Mouse (Mus musculus): Measurements from ENCODE around the gene 6030468B19Rik. TPM values are rescaled to one million over a fixed set of nuclear protein-coding genes. Genes with fewer than 3 reads are reported as not detected.
"Not testable (repeated sequence)": the region's sequence is repeated elsewhere in the genome, so short reads cannot be mapped to it uniquely, and the experiment has no call there.

Gene 6030468B19Rik
- polyA plus RNA-seq, 1 experiment from 2014 or later: 0.32 TPM

DNA sequence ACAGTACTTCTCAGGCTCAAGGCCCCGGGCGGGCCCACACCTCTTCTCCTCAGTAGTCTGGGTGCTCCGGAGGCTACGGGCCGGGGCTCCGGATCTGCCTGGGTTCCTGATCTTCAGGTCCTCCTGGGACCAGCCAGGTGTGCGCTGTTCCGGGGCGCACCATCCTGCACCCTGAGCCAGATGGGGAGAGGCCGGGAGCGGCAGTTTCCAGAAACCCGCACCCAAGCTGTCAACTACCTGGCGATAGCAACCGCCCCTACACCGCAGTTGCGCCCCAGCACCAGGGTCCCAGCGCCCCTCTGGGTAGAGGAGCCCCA lies 17.3 kb upstream of the 6030468B19Rik start:
- Histone ChIP-seq H3K4me2 (peak overlapping the region; percentile 98), H3K36me3 (no peaks in the 10 kb centered on the region), H3K4me3 (peak overlapping the region; percentile 54), H3K4me1 (peaks cover 56% of the 10 kb centered on the region), H3K9ac (peak overlapping the region; percentile 49), H3K9me3 (no peaks in the 10 kb centered on the region), H3K27ac (peak overlapping the region; percentile 88), H3K27me3 (no peaks in the 10 kb centered on the region)
- under 1% methylated on average over 17 of the region's 17 CpGs for WGBS
- no peak for ATAC-seq (ENCODE audit: borderline replicate concordance, extremely low read depth, low FRiP score, low TSS enrichment)

DNA sequence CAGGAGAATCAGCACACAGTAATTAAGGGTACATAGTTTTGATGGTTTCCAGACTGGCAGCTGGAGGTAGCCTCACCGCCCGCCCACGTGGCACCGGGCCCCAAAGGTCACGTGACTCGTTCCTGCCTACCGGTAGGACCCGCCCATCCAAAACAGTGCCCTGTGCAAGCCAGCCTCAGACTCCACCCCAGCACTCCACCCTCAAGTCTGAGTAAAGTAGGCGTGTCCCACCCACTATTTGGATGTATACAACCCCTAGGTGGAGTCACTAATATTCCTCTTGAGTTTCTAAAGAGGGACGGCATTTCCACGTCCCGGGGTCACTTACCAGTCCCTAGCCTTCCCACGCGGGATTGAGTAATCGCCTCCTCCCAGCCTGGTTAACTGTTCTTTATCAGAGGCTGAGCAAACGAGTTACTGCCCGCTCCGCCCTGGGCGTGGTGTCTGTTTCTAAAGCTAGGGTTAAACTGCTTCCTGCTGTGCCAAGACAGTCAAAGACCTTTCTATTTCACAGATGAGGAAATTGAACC lies 16.8 kb upstream of the 6030468B19Rik start:
- peak overlapping the region; percentile 98 for H3K4me2 ChIP-seq
- 1% methylated on average over 19 of the region's 19 CpGs for WGBS
- peak overlapping the region; percentile 49 for H3K9ac ChIP-seq
- peaks cover 56% of the 10 kb centered on the region for H3K4me1 ChIP-seq
- peak overlapping the region; percentile 88 for H3K27ac ChIP-seq
- no peaks in the 10 kb centered on the region for H3K9me3 ChIP-seq
- H3K36me3 ChIP-seq: no peaks in the 10 kb centered on the region
- peak; percentile 65 for ATAC-seq (ENCODE audit: borderline replicate concordance, extremely low read depth, low FRiP score, low TSS enrichment)
- peak overlapping the region; percentile 54 for H3K4me3 ChIP-seq
- H3K27me3 ChIP-seq: no peaks in the 10 kb centered on the region

DNA sequence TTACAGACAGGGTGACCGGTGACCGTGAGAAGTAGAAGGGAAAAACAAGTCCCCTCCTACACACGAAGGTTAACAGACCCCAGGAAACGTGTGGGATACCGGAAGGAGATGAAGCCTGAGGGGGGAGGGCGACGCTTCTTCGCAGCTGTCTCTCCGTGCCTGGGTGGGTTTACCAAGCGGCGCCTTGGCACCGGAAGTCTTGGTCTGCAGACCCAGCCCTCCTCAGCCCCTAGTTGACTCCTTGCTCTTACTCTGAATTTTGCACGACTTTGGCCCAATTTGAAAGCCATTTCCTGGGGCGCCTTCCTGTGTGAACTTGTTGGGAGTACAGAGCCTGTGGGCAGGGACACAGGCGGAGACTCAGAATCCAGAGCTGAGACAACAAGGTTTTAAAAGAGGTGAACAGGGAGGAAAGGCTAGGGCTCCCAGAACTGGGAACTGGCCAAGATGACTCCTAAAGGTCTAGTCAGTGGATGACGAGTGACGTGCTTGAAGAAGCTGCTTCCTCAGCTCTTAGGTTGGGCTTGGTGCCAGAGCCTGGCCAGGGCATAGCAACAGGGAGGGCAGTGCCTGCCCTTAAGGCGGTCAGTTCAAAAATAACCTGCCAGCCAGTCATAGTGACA lies 16.1 kb upstream of the 6030468B19Rik start:
- peak overlapping the region; percentile 54 for H3K4me3 ChIP-seq
- H3K27me3 ChIP-seq: no peaks in the 10 kb centered on the region
- WGBS: 10% methylated on average over 18 of the region's 18 CpGs
- no peaks in the 10 kb centered on the region for H3K9me3 ChIP-seq
- ATAC-seq (ENCODE audit: borderline replicate concordance, extremely low read depth, low FRiP score, low TSS enrichment): no peak
- peak overlapping the region; percentile 88 for H3K27ac ChIP-seq
- H3K4me1 ChIP-seq: peaks cover 56% of the 10 kb centered on the region
- peak overlapping the region; percentile 98 for H3K4me2 ChIP-seq
- peak overlapping the region; percentile 24; the same call in 1 of the 2 replicates for H3K9ac ChIP-seq
- no peaks in the 10 kb centered on the region for H3K36me3 ChIP-seq

DNA sequence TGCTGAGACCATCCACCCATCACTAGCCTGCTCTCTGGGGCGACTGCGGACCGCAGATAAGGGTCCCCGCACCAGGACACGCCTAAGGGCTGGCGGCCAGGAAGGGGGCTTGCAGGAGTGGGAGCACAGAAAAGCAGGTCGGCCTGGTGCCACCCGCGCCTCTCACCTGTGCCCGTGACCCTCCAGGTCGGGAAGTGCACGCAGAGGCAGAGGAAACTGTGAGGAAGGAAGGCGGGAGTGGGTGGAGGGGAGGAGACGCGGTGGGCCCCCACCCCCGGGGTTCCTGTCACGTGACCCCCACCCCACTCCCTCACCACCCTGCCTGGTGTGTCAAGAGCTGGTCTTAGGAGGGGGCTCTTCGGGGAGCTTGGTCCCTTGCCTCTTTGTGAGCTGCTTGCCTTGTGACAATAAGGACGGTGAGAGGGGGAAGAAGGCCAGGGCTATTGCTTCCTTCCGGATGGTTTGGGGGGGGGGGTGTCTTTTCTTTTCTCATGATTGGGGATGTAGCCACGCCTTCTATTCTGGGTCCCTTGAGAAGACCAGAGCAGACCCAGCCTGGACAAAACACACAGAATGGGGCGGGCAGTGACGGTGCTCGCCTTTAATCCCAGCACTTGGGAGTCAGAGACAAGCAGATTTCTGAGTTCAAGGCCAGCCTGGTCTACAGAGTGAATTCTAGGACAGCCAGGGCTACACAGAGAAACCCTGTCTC lies 15.3 kb upstream of the 6030468B19Rik start, which contains the start of the genes Tmc8 and Tmc6:
Gene Tmc8 (plus strand): TSS at position 84 of the 712 bp plus-strand sequence.
Gene Tmc6 (minus strand): TSS at position 206 of the 712 bp plus-strand sequence.
- H3K27ac ChIP-seq: peak within 1 kb of the TSS; percentile 88
- peaks cover 56% of the 10 kb centered on the region for H3K4me1 ChIP-seq
- no peaks in the 10 kb centered on the region for H3K9me3 ChIP-seq
- no peaks in the 10 kb centered on the region for H3K36me3 ChIP-seq
- peak; percentile 15; the same call in 1 of the 2 replicates for ATAC-seq (ENCODE audit: borderline replicate concordance, extremely low read depth, low FRiP score, low TSS enrichment)
- H3K4me3 ChIP-seq: peak within 1 kb of the TSS; percentile 54
- peak within 1 kb of the TSS; percentile 98 for H3K4me2 ChIP-seq
- peak within 1 kb of the TSS; percentile 32; the same call in 1 of the 2 replicates for H3K9ac ChIP-seq
- 42% methylated on average over 24 of the region's 24 CpGs for WGBS
- H3K27me3 ChIP-seq: no peaks in the 10 kb centered on the region

DNA sequence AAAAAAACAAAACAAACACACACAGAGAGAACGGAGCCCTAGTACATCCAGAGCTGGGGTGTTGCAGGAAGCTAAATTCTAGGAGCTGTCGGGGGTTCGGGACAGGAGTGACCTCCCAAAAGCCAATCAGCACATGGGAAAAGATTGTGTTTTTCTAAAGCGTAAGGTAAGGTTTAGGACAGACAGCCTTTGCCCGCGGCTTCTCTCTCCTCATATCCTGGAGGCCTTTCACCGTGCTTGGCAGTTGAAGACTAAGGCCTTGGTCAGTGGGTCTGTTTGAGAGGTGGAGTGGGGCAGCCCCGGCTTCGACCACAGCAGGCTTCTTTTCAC lies 14.8 kb upstream of the 6030468B19Rik start:
- no peaks in the 10 kb centered on the region for H3K36me3 ChIP-seq
- no peak for ATAC-seq (ENCODE audit: borderline replicate concordance, extremely low read depth, low FRiP score, low TSS enrichment)
- peak overlapping the region; percentile 54 for H3K4me3 ChIP-seq
- H3K9me3 ChIP-seq: no peaks in the 10 kb centered on the region
- peak overlapping the region; percentile 32; the same call in 1 of the 2 replicates for H3K9ac ChIP-seq
- peak overlapping the region; percentile 98 for H3K4me2 ChIP-seq
- 40% methylated on average over 9 of the region's 9 CpGs for WGBS
- no peaks in the 10 kb centered on the region for H3K27me3 ChIP-seq
- peaks cover 51% of the 10 kb centered on the region for H3K4me1 ChIP-seq
- H3K27ac ChIP-seq: peak overlapping the region; percentile 88

DNA sequence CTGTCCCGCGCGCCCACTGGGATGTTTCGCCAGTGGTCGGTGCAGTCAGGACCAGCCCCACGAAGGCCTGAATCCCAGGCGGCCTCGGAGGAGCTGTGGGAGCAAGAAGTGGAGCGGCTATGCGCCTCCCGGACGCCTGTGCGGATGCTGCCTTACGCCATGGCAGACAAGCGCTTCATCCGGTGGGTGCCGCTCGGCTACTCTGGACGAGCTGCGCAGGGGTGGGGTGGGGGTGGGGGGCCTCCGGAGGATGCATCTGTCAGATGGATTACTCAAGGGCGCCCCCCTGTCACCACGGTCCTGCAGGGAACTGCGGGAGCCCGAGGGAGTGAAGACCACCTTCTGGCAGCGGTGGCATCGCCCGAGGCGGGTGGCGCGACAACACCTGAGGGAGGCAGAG lies 14.4 kb upstream of the 6030468B19Rik start:
- H3K9me3 ChIP-seq: no peaks in the 10 kb centered on the region
- H3K27me3 ChIP-seq: no peaks in the 10 kb centered on the region
- H3K4me1 ChIP-seq: peaks cover 51% of the 10 kb centered on the region
- 4% methylated on average over 31 of the region's 31 CpGs for WGBS
- 0 out of 2 replicates have a peak, but pooled peaks have one; percentile 17 for ATAC-seq (ENCODE audit: borderline replicate concordance, extremely low read depth, low FRiP score, low TSS enrichment)
- peak overlapping the region; percentile 88 for H3K27ac ChIP-seq
- peak overlapping the region; percentile 32 for H3K9ac ChIP-seq
- peak overlapping the region; percentile 98 for H3K4me2 ChIP-seq
- H3K36me3 ChIP-seq: no peaks in the 10 kb centered on the region
- peak overlapping the region; percentile 54 for H3K4me3 ChIP-seq

DNA sequence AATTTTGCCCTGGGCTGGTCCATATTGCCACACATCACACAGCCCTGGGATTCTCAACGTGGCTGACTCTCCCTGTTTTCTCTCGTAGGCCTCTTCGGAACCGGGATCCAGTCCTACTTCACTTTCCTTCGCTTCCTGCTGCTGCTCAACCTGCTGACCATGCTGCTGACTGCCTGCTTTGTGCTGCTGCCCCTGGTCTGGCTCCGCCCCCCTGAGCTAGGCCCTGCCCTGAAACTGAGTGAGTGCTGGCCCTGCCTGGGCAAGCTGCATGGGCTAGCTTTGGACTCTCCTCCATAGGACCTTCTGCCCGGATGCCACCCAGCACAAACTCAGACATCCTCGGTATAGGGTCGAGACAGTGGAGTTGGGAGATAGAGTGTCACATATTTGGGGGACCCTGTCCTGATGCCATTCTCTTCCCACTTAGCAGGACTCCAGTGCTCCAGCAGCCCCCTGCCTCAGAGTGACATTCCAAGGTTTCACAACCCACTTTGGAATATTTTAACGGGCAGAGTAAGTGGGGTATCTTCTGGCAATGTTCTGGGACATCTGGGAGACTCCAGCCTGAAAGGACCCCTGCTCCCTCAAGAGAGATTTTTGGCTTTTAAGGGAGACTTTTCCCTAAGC lies 13.7 kb upstream of the 6030468B19Rik start:
- Histone ChIP-seq H3K4me3 (peak overlapping the region; percentile 54), H3K36me3 (no peaks in the 10 kb centered on the region), H3K4me2 (peak overlapping the region; percentile 98), H3K9ac (no peak overlapping the region; the same call in 1 of the 2 replicates), H3K27me3 (no peaks in the 10 kb centered on the region), H3K9me3 (no peaks in the 10 kb centered on the region), H3K27ac (no peak overlapping the region), H3K4me1 (peaks cover 48% of the 10 kb centered on the region)
- no peak; the same call in 1 of the 2 replicates for ATAC-seq (ENCODE audit: borderline replicate concordance, extremely low read depth, low FRiP score, low TSS enrichment)
- 43% methylated on average over 10 of the region's 10 CpGs for WGBS

DNA sequence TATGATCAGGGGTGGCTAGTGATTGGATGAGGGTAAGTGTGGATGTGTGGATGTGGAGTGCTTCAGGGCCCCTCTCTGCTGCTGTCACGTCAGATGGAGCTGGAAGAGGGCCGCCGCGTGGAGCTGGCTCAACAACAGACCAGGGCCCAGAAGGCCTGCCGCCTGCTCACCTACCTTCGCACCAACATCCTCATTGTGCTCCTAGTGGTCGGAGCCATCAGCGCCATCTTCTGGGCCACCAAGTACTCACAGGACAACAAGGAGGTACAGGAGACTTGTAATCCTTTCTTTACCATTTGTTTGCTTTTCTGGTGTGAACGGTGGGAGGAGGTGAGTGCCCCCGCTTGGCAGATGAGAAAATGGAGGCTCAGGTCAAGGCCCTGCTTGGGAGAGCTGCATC lies 11.2 kb upstream of the 6030468B19Rik start:
- Histone ChIP-seq H3K27ac (no peak overlapping the region), H3K4me2 (no peak overlapping the region), H3K4me3 (no peak overlapping the region), H3K27me3 (no peaks in the 10 kb centered on the region), H3K9ac (no peak overlapping the region), H3K9me3 (no peaks in the 10 kb centered on the region), H3K36me3 (no peaks in the 10 kb centered on the region), H3K4me1 (peaks cover 30% of the 10 kb centered on the region)
- 17% methylated on average over 10 of the region's 10 CpGs for WGBS
- no peak for ATAC-seq (ENCODE audit: borderline replicate concordance, extremely low read depth, low FRiP score, low TSS enrichment)

DNA sequence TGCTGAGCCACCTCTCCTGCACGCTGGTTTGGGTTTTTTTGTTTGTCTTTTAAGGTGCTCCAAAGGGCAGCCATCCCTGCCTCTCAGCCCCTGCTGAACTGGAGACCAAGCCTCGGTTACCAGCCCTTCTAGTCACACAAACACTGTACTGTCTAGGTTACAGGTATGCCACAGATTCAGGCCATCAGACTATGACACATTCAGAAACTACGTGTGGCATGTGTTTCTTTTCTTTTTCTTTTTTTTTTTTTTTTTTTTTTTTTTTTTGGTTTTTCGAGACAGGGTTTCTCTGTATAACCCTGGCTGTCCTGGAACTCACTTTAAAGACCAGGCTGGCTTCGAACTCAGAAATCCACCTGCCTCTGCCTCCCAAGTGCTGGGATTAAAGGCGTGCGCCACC lies 9.0 kb upstream of the 6030468B19Rik start:
- not testable (repeated sequence) for H3K9me3 ChIP-seq; H3K4me3 ChIP-seq; ATAC-seq (ENCODE audit: borderline replicate concordance, extremely low read depth, low FRiP score, low TSS enrichment); H3K27me3 ChIP-seq; H3K9ac ChIP-seq; H3K27ac ChIP-seq; H3K4me2 ChIP-seq; H3K36me3 ChIP-seq
- peaks cover 22% of the 10 kb centered on the region for H3K4me1 ChIP-seq
- WGBS: 72% methylated on average over 7 of the region's 7 CpGs

DNA sequence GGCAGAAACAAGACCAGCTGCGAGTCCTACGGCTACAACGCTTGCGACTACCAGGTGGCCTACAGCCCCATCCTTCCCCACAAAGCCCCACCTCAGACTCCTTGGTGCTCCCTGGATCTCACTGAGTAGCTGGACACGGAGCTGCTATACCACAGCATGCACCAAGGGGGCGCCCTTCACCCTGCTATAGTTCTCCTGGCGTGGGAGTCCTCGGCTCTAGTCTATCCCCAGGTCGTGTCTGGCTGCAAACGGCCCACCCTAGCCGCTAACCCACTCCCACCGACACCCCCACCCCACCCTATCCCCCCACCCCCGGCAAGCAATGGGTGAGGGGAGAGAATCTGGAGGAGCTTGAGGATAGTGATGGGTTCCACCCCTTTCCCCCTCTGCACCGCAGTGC lies 7.2 kb upstream of the 6030468B19Rik start:
- no peak overlapping the region for H3K9ac ChIP-seq
- ATAC-seq (ENCODE audit: borderline replicate concordance, extremely low read depth, low FRiP score, low TSS enrichment): peak; percentile 24; the same call in 1 of the 2 replicates
- no peak overlapping the region for H3K27ac ChIP-seq
- peak overlapping the region; percentile 10; the same call in 1 of the 2 replicates for H3K4me3 ChIP-seq
- H3K36me3 ChIP-seq: no peaks in the 10 kb centered on the region
- H3K27me3 ChIP-seq: no peaks in the 10 kb centered on the region
- peak overlapping the region; percentile 50 for H3K4me2 ChIP-seq
- no peaks in the 10 kb centered on the region for H3K9me3 ChIP-seq
- H3K4me1 ChIP-seq: peaks cover 20% of the 10 kb centered on the region
- WGBS: 6% methylated on average over 14 of the region's 14 CpGs

DNA sequence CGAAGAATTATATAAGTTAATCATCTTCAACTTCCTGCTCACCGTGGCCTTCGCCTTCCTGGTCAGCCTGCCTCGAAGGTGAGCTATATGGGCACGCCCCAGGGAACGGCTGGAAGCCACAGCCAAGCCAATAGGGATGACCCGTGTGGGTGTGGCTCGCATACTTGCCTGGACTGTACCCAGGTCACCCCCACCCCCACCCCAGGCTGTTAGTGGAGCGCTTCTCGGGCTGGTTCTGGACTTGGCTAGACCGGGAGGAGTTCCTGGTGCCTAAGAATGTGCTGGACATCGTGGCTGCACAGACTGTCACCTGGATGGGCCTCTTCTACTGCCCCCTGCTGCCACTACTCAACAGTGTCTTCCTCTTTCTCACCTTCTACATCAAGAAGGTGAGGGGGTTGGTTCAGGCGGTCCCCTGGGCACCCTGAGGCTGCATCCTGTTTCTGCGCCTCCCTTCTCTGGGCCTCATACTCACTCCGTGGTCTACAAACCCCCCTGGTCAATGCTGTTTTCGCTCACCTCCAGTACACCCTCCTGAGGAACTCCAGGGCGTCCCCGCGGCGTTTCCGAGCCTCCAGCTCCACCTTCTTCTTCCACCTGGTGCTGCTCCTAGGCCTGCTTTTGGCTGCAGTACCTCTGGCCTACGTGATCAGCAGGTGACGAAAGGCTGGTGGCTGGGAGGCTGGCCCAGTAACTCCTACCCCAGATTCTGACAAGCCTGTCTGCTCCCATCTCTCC lies 6.6 kb upstream of the 6030468B19Rik start:
- peaks cover 20% of the 10 kb centered on the region for H3K4me1 ChIP-seq
- WGBS: 29% methylated on average over 23 of the region's 23 CpGs
- H3K9me3 ChIP-seq: no peaks in the 10 kb centered on the region
- H3K9ac ChIP-seq: no peak overlapping the region
- H3K4me3 ChIP-seq: peak overlapping the region; percentile 10; the same call in 1 of the 2 replicates
- peak; percentile 10; the same call in 1 of the 2 replicates for ATAC-seq (ENCODE audit: borderline replicate concordance, extremely low read depth, low FRiP score, low TSS enrichment)
- H3K27ac ChIP-seq: no peak overlapping the region
- no peaks in the 10 kb centered on the region for H3K36me3 ChIP-seq
- H3K27me3 ChIP-seq: no peaks in the 10 kb centered on the region
- H3K4me2 ChIP-seq: peak overlapping the region; percentile 50

All from lung, embryonic 15.5 days (tissue).